ENCODE assay signal across 11 mouse cellular contexts in the genomic region with DNA sequence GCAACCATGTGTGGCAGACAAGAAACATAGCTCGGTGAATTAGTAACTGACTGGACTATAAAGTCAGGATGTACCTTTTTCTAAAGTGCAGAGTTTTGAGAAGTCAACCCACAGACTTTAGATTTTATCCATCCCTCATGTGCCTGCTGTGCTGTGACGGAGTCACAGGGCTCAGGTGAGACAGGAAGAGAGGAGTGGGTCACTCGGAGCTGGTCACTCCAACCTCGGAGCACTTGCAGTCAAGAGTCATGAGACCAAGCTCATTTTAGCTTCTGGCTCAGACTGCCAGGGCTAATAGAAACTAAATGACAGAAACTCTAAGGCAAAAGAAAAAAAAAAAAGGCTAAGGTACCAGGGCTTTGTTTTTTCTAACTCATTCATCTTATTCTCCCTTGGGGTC.
"Had no signal": no experiment of that assay in that cellular context is flagged by ENCODE, and none has a peak within 500 bp of the region (broad histone marks: within the 10 kb centered on the region; RNA-seq: fewer than 3 reads in every experiment).

No protein-coding gene starts in this region.

- H3K27ac ChIP-seq: left cerebral cortex, adult 2 months; midbrain, embryonic 13.5 days; stomach, embryonic 15.5 days had no signal

- DNase-seq: lung, adult 2 months; lung, postnatal 36 days; right cerebral cortex, postnatal 14 days; thymus, adult 2 months; thymus, postnatal 25 days had no signal

- ATAC-seq: inflammation-experienced regulatory T-cells, adult 6 months; intestine, postnatal 0 days; lung, postnatal 0 days; midbrain, embryonic 13.5 days had no signal

- H3K4me1 ChIP-seq: stomach, embryonic 15.5 days had no signal

- H3K4me2 ChIP-seq: midbrain, embryonic 13.5 days; stomach, embryonic 15.5 days had no signal

- H3K27me3 ChIP-seq: midbrain, embryonic 13.5 days; stomach, embryonic 15.5 days had no signal

- H3K36me3 ChIP-seq: midbrain, embryonic 13.5 days; stomach, embryonic 15.5 days had no signal

- H3K9ac ChIP-seq: midbrain, embryonic 13.5 days; stomach, embryonic 15.5 days had no signal

- H3K9me3 ChIP-seq: midbrain, embryonic 13.5 days; stomach, embryonic 15.5 days had no signal

- H3K4me3 ChIP-seq: left cerebral cortex, adult 2 months; midbrain, embryonic 13.5 days; stomach, embryonic 15.5 days had no signal
